Mouse (Mus musculus) G1E (cell line): ENCODE measurements around the gene Vamp3. TPM values are rescaled to one million over a fixed set of nuclear protein-coding genes. Genes with fewer than 3 reads are reported as not detected.

Experiments used
- ATAC-seq: 2 replicates; pipeline ENCODE4 v1.8.0; 2016; ENCODE audit warnings: mild to moderate bottlenecking; ENCODE audit not compliant: insufficient number of reproducible peaks, poor library complexity, low FRiP score, severe bottlenecking; ENCODE audit errors: extremely low read depth
- DNase-seq: peaks from one replicate; pipeline ENCODE4 v3.0.0; 2012; ENCODE audit warnings: low spot score
- H3K27me3 ChIP-seq: 2 replicates; pipeline ENCODE4 v1.6.1; 2012; ENCODE audit warnings: mild to moderate bottlenecking, low read length, inconsistent platforms; ENCODE audit not compliant: insufficient read depth
- H3K36me3 ChIP-seq: replicated peaks from 2 replicates; pipeline ENCODE3; 2012; ENCODE audit warnings: mild to moderate bottlenecking, inconsistent platforms
- H3K4me1 ChIP-seq: 2 replicates; pipeline ENCODE4 v1.6.1; 2012; ENCODE audit warnings: low read depth, low read length, inconsistent platforms, mixed read lengths; ENCODE audit not compliant: insufficient read depth
- H3K4me3 ChIP-seq: 2 replicates; pipeline ENCODE4 v1.5.1; 2012; ENCODE audit warnings: low read depth, mild to moderate bottlenecking, inconsistent platforms, low read length, moderate library complexity, mixed read lengths
- H3K9me3 ChIP-seq: replicated peaks from 2 replicates; pipeline ENCODE4 v1.6.1; 2012; ENCODE audit warnings: inconsistent platforms
- CTCF ChIP-seq: IDR thresholded peaks from 2 replicates; pipeline ENCODE4 v1.5.1; 2012; ENCODE audit warnings: low read depth, low read length, inconsistent platforms, mixed read lengths
- GATA1 ChIP-seq: IDR thresholded peaks from 2 replicates; pipeline ENCODE4 v1.6.1; 2012; ENCODE audit warnings: borderline replicate concordance, low read length, inconsistent platforms, mixed read lengths
- GATA2 ChIP-seq: IDR thresholded peaks from 2 replicates; pipeline ENCODE4 v1.6.1; 2012; ENCODE audit warnings: low read depth, low read length, inconsistent platforms, borderline replicate concordance
- POLR2AphosphoS5 ChIP-seq: IDR thresholded peaks from 2 replicates; pipeline ENCODE4 v1.6.1; 2012; ENCODE audit warnings: low read depth, low read length, inconsistent platforms; ENCODE audit not compliant: insufficient replicate concordance
- TAL1 ChIP-seq: conservative IDR thresholded peaks from 2 replicates; pipeline ENCODE4 v1.6.1; 2012; ENCODE audit warnings: low read depth, low read length, inconsistent platforms, mixed read lengths
- polyA plus RNA-seq: library from polyadenylated mRNA; stranded (reverse); fragments of >175 nt; gene quantifications from 2 replicates; pipeline ENCODE4 v1.2.3, GENCODE M21; 2012
- total RNA-seq, 2 experiments: library from RNA; stranded (forward) in 1 of 2; stranded (reverse) in 1 of 2; fragments of 200-1000 nt in 1 of 2; fragments of >200 nt in 1 of 2; fragmentation: Nextera tagmentation in 1 of 2; gene quantifications; 2 replicates each; pipeline ENCODE4 v1.2.3; 2014 to 2017

The Vamp3 gene
- total RNA-seq (2014; fragmentation: Nextera tagmentation) (66.1 and 67.8 TPM in 2 replicates), total RNA-seq (2017) (55.1 and 77.7 TPM in 2 replicates), polyA plus RNA-seq (2.4 and 2.7 TPM in 2 replicates)

- H3K9me3 ChIP-seq = peaks cover 22% of the 10 kb centered on the region
- ATAC-seq = peak; percentile 97
- no peak for TF ChIP-seq TAL1
- TF ChIP-seq CTCF = no peak
- no peak for TF ChIP-seq GATA1
- TF ChIP-seq POLR2AphosphoS5 = no peak
- TF ChIP-seq GATA2 = no peak
- peaks cover 29% of the 10 kb centered on the region for H3K36me3 ChIP-seq
- peak; percentile 91 for DNase-seq
- H3K27me3 ChIP-seq = peaks cover 2% of the 10 kb centered on the region; the same call in 1 of the 2 replicates
- peaks cover 13% of the 10 kb centered on the region for H3K4me1 ChIP-seq
- H3K4me3 ChIP-seq = peak within 1 kb of the TSS; percentile 98
Observed at GRCm38 (mm10) chr4:151057347-151058321, at the start of gene Vamp3. TSS of gene Vamp3 (minus strand) at chr4:151057963.

- ATAC-seq = no peak
- H3K36me3 ChIP-seq = no peaks in the 10 kb centered on the region
- H3K4me1 ChIP-seq = no peaks in the 10 kb centered on the region
- DNase-seq = no peak
- TF ChIP-seq POLR2AphosphoS5 (no peak), TAL1 (no peak), GATA1 (no peak), CTCF (no peak), GATA2 (no peak)
- H3K4me3 ChIP-seq = no peak overlapping the region
- peaks cover 69% of the 10 kb centered on the region for H3K9me3 ChIP-seq
- H3K27me3 ChIP-seq = no peaks in the 10 kb centered on the region
Observed at GRCm38 (mm10) chr4:151106468-151106867, 48.7 kb upstream of the Vamp3 start.

DNA sequence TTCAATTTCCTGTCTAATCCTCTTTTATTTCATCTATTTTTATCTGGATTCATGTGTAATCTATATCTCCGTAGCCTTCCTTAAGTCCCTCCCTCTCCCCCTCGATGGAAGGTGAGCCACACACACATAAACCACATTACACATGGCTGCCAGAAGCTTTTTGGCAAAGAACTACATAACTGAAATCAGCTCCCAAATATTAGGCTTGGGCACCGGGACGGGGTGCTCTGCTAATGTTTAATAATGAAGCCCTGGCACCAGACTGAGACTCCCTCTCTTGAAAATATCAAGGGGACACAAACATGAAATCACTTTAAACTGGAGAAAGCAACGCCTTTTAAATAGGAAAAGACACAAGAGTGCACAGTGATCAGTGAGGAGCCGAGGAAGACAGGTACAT is 48.1 kb upstream of the Vamp3 start:
- no peaks in the 10 kb centered on the region for H3K4me1 ChIP-seq
- ATAC-seq (no peak), DNase-seq (no peak)
- H3K4me3 ChIP-seq = no peak overlapping the region
- TF ChIP-seq GATA1 = no peak
- TF ChIP-seq TAL1 = no peak
- no peak for TF ChIP-seq POLR2AphosphoS5
- TF ChIP-seq CTCF = no peak
- TF ChIP-seq GATA2 = no peak
- peaks cover 67% of the 10 kb centered on the region for H3K9me3 ChIP-seq
- H3K36me3 ChIP-seq = no peaks in the 10 kb centered on the region
- no peaks in the 10 kb centered on the region for H3K27me3 ChIP-seq

DNA sequence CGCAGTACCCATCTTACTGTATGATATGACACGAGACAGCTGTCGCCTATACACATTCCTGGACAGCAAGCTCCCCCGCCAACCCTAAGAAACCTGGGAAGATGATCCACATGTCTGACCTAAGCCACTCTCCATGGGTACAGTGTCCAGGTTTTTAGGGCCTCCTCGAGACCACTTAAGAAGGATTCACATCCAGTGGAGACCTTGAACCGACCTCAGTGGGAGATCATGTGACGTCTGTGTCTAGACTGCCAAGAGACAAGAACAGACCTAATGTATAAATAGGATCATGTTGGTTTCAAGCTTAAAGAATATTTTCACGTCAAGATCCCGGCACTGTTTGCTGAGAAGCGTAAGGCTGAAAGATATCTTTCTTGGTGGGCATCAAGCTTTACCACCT is 46.4 kb upstream of the Vamp3 start:
- Histone ChIP-seq H3K4me3 (no peak overlapping the region), H3K27me3 (no peaks in the 10 kb centered on the region), H3K9me3 (peaks cover 66% of the 10 kb centered on the region), H3K36me3 (no peaks in the 10 kb centered on the region), H3K4me1 (no peaks in the 10 kb centered on the region)
- TF ChIP-seq TAL1 (no peak), GATA1 (no peak), POLR2AphosphoS5 (no peak), GATA2 (no peak), CTCF (no peak)
- ATAC-seq = no peak
- no peak for DNase-seq

GRCm38 (mm10) chr4:151103646-151104045 is 45.9 kb upstream of the Vamp3 start:
- ATAC-seq = no peak

DNA sequence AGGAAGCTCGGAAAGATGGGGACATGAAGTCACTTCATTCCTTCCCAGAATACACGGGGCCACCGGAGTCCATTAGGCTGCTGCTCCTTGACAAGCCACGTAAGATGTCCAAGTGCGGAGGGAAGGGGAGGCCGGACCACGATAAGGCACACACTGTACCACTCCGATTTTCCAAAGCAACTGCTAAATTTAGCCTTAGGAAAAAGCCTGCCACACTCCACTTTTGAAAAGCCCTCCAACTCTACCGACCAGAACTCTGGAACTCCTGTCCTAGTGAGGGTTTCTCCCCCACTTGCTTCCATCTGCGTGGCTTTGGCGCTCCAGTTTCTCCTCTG is 39.3 kb upstream of the Vamp3 start:
- Histone ChIP-seq H3K4me3 (no peak overlapping the region), H3K4me1 (no peaks in the 10 kb centered on the region), H3K27me3 (no peaks in the 10 kb centered on the region), H3K36me3 (no peaks in the 10 kb centered on the region), H3K9me3 (peaks cover 67% of the 10 kb centered on the region)
- ATAC-seq (no peak), DNase-seq (no peak)
- no peak for TF ChIP-seq POLR2AphosphoS5
- TF ChIP-seq GATA2 = no peak
- TF ChIP-seq TAL1 = no peak
- no peak for TF ChIP-seq CTCF
- no peak for TF ChIP-seq GATA1

More at GRCm38 (mm10) chr4:151103646-151104045, 45.9 kb upstream of the Vamp3 start:
- no peak overlapping the region for H3K4me3 ChIP-seq
- no peaks in the 10 kb centered on the region for H3K36me3 ChIP-seq
- DNase-seq = no peak
- H3K4me1 ChIP-seq = no peaks in the 10 kb centered on the region
- peaks cover 63% of the 10 kb centered on the region for H3K9me3 ChIP-seq
- H3K27me3 ChIP-seq = no peaks in the 10 kb centered on the region
- TF ChIP-seq CTCF = no peak
- no peak for TF ChIP-seq GATA2
